Mouse (Mus musculus) midbrain, embryonic 15.5 days (tissue): ENCODE measurements at regions not wholly inside any gene's neighbourhood (a gene's known extent, or its start where the extent isn't known, plus 50 kb on each side); places are given as distances from the start of the nearest gene placed in this dataset.
A peak's percentile ranks its signal among the peaks of the same experiment; 100 is the strongest.

ENCODE experiments used
- ATAC-seq: fragments of 200-750 bp; cut with Nextera tagmentation; replicated peaks from 2 replicates; pipeline ENCODE4 v1.8.0; 2017; ENCODE audit warnings: moderate TSS enrichment
- H3K27ac ChIP-seq: fragments of 300-500 bp; sonication (generic); 2 replicates; pipeline ENCODE4 v1.5.1; 2015; ENCODE audit warnings: mild to moderate bottlenecking, inconsistent platforms
- H3K27me3 ChIP-seq: fragments of 300-500 bp; sonication (generic); replicated peaks from 2 replicates; pipeline ENCODE4 v1.6.1; 2015; ENCODE audit warnings: inconsistent platforms
- H3K36me3 ChIP-seq: fragments of 300-500 bp; sonication (generic); replicated peaks from 2 replicates; pipeline ENCODE4 v1.6.1; 2015; ENCODE audit warnings: inconsistent platforms
- H3K4me1 ChIP-seq: fragments of 300-500 bp; sonication (generic); 2 replicates; pipeline ENCODE4 v1.6.1; 2015; ENCODE audit warnings: inconsistent platforms
- H3K4me2 ChIP-seq: fragments of 300-500 bp; sonication (generic); 2 replicates; pipeline ENCODE4 v1.6.1; 2015; ENCODE audit warnings: inconsistent platforms, mild to moderate bottlenecking, moderate library complexity
- H3K4me3 ChIP-seq: fragments of 300-500 bp; sonication (generic); 2 replicates; pipeline ENCODE4 v1.5.1; 2015; ENCODE audit warnings: mild to moderate bottlenecking, inconsistent platforms
- H3K9ac ChIP-seq: fragments of 300-500 bp; sonication (generic); 2 replicates; pipeline ENCODE4 v1.6.1; 2015; ENCODE audit warnings: mild to moderate bottlenecking, inconsistent platforms
- H3K9me3 ChIP-seq: fragments of 300-500 bp; sonication (generic); 2 replicates; pipeline ENCODE4 v1.6.1; 2016; ENCODE audit warnings: inconsistent platforms
- WGBS: fragments of 180-500 bp; shearing (Covaris S2); methylation state at CpG from one replicate; pipeline ENCODE4 v1.1.7; 2015; ENCODE audit warnings: mixed read lengths; 5-methylcytosine and 5-hydroxymethylcytosine counted together

DNA sequence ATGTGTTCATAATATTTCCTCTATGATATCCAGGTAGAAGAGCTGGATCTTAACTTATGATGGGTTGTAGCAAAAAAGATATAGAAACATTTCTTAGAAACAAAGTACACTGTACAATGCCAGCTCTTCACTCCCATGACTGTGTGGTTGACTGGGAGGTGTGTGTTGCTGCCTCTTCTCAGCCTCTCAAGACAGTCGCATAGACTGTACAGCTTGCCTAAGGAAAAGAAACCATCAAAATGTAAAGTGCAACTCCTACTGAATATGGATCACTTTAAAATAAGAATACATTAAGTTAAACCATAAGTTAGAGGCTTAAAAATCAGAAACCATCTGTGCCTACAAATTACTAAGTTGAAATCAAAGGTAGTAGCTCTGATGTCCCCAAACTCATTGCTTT lies 125.5 kb upstream of the P3h2 start:
- Histone ChIP-seq H3K36me3 (no peaks in the 10 kb centered on the region), H3K9me3 (no peaks in the 10 kb centered on the region), H3K4me2 (no peak overlapping the region), H3K9ac (no peak overlapping the region), H3K27ac (no peak overlapping the region), H3K27me3 (no peaks in the 10 kb centered on the region), H3K4me3 (no peak overlapping the region), H3K4me1 (no peaks in the 10 kb centered on the region)
- ATAC-seq = no peak
- WGBS = 86% methylated on average over 1 of the region's 1 CpGs

DNA sequence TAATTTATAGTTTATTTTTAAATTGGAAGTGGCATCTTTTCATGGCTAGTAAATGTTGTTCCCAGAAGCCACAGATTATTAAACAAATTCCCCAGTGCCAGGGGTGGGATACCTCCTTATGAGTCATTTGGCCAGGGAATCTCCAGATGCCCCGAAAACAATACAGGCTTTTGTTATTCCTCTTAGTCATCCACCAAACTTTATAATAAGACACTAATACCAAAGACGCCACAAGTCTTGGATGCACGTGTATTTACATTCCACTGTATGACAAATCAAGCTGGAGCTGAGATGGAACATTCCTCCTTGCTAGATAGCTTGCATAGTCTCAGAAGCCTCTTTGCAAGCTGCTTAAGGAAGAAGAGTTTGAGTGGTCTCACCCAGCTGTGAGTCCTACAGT lies 105.8 kb upstream of the P3h2 start:
- no peak for ATAC-seq
- Histone ChIP-seq H3K4me3 (no peak overlapping the region), H3K9me3 (0 out of 2 replicates have a peak, but pooled peaks cover 4% of the 10 kb centered on the region), H3K4me2 (no peak overlapping the region), H3K27ac (no peak overlapping the region), H3K36me3 (no peaks in the 10 kb centered on the region), H3K4me1 (no peaks in the 10 kb centered on the region), H3K9ac (no peak overlapping the region), H3K27me3 (no peaks in the 10 kb centered on the region)
- WGBS = 87% methylated on average over 3 of the region's 3 CpGs

DNA sequence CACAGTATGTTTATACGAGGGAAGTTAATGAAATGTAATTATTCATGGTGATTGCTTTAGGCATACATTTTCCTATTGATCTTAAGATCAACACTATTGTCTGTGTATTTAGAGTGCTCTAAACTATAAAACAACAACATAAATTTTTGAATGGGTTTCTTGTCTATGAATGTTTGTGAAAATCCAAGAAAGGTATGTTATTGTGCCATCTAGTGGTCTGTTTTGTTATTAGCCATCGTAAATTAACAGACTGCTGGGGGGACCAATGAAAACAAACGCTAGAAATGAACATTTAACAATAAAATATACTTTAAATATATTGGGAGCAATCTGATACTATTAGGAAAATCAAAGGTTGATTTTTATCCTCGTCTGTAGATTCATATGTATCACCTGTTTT lies 93.5 kb upstream of the P3h2 start:
- WGBS = 25% methylated on average over 4 of the region's 4 CpGs

DNA sequence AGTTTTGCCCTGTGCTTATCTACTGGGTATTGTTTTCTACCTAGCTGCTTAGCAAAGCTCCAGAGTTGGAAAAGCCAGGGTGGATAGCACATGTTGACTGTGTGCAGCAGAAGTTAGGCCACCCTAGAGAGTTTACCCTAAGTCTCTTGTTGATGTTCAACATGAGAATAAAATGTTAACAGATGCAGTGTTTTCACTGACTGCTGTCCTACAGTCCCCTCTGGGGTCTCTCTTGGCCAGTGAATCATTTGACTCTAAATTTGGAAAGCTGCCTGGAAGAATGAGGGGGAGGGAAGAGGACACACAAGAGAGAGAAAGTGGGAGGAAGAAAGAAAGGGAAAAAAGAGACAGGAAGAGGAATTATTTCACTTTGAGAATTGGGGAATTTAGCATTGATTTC lies 90.8 kb upstream of the P3h2 start:
- H3K36me3 ChIP-seq = no peaks in the 10 kb centered on the region
- H3K27me3 ChIP-seq = no peaks in the 10 kb centered on the region
- no peaks in the 10 kb centered on the region for H3K4me1 ChIP-seq
- H3K9me3 ChIP-seq = no peaks in the 10 kb centered on the region
- no peak for ATAC-seq
- no peak overlapping the region for H3K4me2 ChIP-seq
- H3K4me3 ChIP-seq = no peak overlapping the region
- no peak overlapping the region for H3K9ac ChIP-seq
- H3K27ac ChIP-seq = no peak overlapping the region

More for the DNA sequence above, 93.5 kb upstream of the P3h2 start:
- no peaks in the 10 kb centered on the region for H3K9me3 ChIP-seq
- no peak overlapping the region for H3K4me2 ChIP-seq
- no peaks in the 10 kb centered on the region for H3K27me3 ChIP-seq
- H3K27ac ChIP-seq = no peak overlapping the region
- no peak overlapping the region for H3K9ac ChIP-seq
- H3K4me3 ChIP-seq = no peak overlapping the region
- H3K4me1 ChIP-seq = no peaks in the 10 kb centered on the region
- H3K36me3 ChIP-seq = no peaks in the 10 kb centered on the region
- ATAC-seq = 0 out of 2 replicates have a peak, but pooled peaks have one; percentile 37

DNA sequence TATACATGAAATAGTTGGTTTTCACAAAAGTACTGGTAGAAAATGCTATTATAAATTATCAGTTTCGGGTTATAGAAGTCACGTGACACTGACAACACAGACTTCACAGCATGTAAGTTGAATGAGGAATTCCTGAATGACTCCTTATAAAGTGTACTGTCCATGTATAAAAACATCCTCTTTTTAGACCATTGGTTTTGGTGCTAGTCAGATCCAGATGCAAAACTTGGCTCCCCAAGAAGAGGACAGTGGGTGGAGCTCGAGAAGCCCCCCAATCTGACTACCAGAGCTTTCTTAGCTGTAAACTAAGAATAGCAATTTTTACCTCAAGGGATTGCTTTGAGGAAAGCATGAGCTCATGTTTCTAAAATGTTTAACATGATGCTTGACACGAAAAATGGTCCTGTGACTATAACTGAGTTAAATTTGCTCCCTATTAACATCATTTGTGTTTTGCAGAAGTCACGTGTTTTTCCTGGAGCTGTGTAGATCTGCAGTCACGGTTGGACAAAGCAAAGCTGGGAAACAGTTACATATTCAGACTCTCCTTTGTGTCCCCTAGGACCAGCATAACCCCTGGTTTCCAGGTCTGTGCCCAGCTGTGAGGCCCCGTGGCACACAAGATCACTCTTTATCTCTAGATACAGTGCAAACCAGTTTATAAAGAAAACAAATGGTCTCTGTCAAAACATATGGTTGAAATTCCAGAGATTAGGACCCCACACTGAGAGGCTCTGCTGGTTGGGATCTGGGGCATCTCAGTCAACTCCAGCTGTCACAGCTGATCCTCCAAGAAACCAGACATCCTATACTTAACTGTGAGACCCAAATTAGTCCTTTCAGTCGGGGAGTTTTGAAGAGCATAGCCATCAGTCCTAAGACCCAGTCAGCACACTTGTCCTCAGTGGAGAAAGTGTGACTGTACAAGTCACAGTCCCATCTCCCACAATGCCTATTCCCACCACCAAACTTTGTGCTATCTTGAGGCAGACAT lies 80.0 kb upstream of the P3h2 start:
- no peak for ATAC-seq
- no peaks in the 10 kb centered on the region for H3K27me3 ChIP-seq
- no peak overlapping the region for H3K4me3 ChIP-seq
- no peaks in the 10 kb centered on the region for H3K4me1 ChIP-seq
- H3K36me3 ChIP-seq = no peaks in the 10 kb centered on the region
- H3K9ac ChIP-seq = no peak overlapping the region
- no peak overlapping the region for H3K4me2 ChIP-seq
- 56% methylated on average over 8 of the region's 8 CpGs for WGBS
- H3K27ac ChIP-seq = no peak overlapping the region
- H3K9me3 ChIP-seq = no peaks in the 10 kb centered on the region

DNA sequence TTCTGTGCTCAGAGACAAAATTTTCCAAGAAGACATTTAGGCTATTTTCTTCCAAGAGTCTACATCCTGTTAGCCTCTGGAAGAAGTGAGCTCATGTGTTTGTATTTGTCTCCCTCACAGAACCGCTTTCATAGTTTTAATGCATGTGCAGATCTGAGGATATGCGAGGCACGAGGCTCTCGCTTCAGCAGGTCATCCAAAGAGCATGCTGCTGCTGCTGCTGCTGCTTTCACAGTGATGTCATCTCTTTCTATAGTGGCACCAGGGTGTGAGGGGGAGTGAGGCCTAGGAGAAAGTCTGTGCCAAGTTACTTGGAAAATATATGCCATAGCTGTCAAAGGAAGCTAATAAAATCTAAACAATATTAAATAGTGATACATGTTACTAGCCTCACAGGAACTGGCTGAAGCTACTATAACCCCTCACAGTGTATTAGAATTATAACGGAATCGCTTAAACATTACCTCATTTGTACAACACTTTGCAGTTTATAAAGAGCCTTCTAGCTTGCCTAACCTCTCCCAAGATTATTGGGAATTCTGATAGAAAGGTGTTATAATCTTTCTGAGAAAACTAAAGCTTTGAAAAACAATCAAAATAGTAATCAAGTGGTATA lies 79.2 kb upstream of the P3h2 start:
- Histone ChIP-seq H3K4me1 (no peaks in the 10 kb centered on the region), H3K4me3 (no peak overlapping the region), H3K27ac (no peak overlapping the region), H3K9me3 (no peaks in the 10 kb centered on the region), H3K9ac (no peak overlapping the region), H3K36me3 (no peaks in the 10 kb centered on the region), H3K4me2 (no peak overlapping the region), H3K27me3 (no peaks in the 10 kb centered on the region)
- 65% methylated on average over 6 of the region's 6 CpGs for WGBS
- ATAC-seq = no peak

DNA sequence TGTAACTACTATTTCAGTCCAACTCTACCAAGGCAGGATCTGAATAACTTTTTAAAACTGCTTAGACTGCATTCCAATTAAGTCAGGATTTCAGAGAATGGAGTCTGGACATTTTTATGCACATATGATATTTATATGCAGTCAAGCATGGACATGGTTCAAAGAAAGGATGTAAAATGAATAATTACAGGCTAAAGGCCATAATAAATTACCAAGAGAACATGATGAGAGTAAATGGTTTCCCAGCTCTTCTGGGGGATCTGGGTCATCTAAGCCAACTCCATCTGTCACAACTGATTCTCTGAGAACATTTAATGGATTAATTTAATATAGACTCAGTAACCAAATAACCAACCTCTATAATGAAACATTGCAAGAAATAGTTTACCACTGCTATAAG lies 77.9 kb upstream of the P3h2 start:
- no peaks in the 10 kb centered on the region for H3K9me3 ChIP-seq
- H3K4me1 ChIP-seq = no peaks in the 10 kb centered on the region
- no peak overlapping the region for H3K27ac ChIP-seq
- no peak overlapping the region for H3K4me3 ChIP-seq
- H3K9ac ChIP-seq = no peak overlapping the region
- no peak for ATAC-seq
- no peaks in the 10 kb centered on the region for H3K27me3 ChIP-seq
- no peak overlapping the region for H3K4me2 ChIP-seq
- H3K36me3 ChIP-seq = no peaks in the 10 kb centered on the region

DNA sequence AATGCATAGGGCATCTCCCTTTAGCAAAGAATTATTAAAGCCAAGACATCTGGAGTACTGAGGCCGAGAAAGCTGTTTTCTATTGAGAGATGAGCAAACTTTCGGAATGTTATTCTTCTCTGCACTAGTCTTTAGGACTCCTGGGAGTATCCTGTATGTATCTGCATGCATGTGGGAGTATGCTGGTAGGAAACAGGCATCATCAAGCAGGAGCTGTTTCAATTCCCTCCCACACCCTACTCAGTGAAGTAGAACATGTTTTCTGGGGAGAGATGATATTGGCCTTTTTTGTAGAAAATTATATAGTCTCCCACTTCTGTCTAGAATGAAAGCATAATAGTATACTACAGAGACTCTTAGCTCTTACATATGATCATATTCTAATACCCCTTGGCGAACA lies 76.1 kb upstream of the P3h2 start:
- no peaks in the 10 kb centered on the region for H3K36me3 ChIP-seq
- no peaks in the 10 kb centered on the region for H3K27me3 ChIP-seq
- H3K9ac ChIP-seq = no peak overlapping the region
- no peaks in the 10 kb centered on the region for H3K4me1 ChIP-seq
- WGBS = 79% methylated on average over 3 of the region's 3 CpGs
- no peak overlapping the region for H3K27ac ChIP-seq
- H3K9me3 ChIP-seq = no peaks in the 10 kb centered on the region
- H3K4me2 ChIP-seq = no peak overlapping the region
- H3K4me3 ChIP-seq = no peak overlapping the region
- no peak for ATAC-seq

DNA sequence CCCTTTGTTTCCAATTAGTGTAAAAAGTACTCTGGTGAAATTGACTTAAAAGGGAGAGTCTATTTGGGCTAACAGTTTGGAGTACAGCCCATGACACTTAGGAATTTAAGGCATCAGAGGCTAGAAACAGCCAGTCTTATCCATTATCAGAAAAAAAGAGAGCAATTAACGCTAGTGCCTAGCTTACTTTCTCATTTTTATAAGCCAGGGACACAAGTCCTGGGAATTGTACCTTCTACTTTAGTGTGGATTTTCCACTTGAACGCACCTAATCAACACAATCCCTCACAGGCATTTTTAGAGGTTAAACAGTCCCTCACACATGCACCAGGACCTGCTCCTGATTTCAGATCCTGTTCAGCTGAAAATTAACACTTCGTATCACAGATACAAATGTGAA lies 65.9 kb upstream of the P3h2 start:
- H3K4me1 ChIP-seq = no peaks in the 10 kb centered on the region
- WGBS = 37% methylated on average over 3 of the region's 3 CpGs
- no peaks in the 10 kb centered on the region for H3K9me3 ChIP-seq
- H3K4me3 ChIP-seq = no peak overlapping the region
- H3K4me2 ChIP-seq = no peak overlapping the region
- no peak overlapping the region for H3K27ac ChIP-seq
- no peak for ATAC-seq
- H3K27me3 ChIP-seq = no peaks in the 10 kb centered on the region
- H3K9ac ChIP-seq = no peak overlapping the region
- no peaks in the 10 kb centered on the region for H3K36me3 ChIP-seq

DNA sequence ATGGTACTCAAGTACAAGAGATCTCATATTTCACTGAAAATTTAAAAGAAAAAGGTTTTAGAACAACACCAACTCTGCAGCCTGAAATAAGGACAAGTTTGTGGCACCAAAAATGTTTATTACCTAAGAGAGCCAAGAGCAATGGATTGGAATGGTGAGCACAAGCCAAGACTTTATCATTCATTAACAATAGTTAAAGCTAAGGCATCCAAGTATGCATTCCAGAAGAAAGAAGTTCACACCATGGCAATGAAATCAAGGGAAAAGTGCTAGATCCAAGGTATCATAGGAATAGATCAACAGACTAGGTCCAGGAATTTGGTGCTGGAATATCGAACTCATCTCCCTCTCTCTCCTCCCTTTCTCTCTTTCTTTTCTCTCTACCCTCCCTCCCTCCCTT lies 63.8 kb upstream of the P3h2 start:
- 93% methylated on average over 1 of the region's 1 CpGs for WGBS

DNA sequence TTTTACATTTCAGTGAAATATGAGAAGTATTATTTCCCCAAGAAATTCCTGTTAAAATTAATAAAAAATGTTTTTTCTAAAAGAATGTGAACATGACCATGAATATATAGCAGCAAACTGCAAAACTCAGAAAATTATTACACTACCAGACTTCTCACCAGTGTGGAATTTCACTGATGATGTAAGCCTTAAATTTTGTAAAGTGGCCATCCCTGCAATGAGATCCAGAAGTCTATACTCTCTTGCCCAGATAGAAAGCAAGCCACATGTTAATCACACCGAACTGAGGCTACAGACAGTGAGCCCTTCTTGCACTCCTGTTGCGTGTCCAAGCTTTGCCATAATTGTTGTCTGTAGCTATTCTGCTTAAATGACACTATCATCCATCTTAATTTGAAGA lies 62.6 kb upstream of the P3h2 start:
- no peaks in the 10 kb centered on the region for H3K36me3 ChIP-seq
- 91% methylated on average over 2 of the region's 2 CpGs for WGBS
- no peak overlapping the region for H3K4me3 ChIP-seq
- ATAC-seq = no peak
- H3K9me3 ChIP-seq = no peaks in the 10 kb centered on the region
- no peak overlapping the region for H3K4me2 ChIP-seq
- H3K27ac ChIP-seq = no peak overlapping the region
- no peak overlapping the region for H3K9ac ChIP-seq
- H3K4me1 ChIP-seq = no peaks in the 10 kb centered on the region
- no peaks in the 10 kb centered on the region for H3K27me3 ChIP-seq

More for the DNA sequence above, 63.8 kb upstream of the P3h2 start:
- Histone ChIP-seq H3K27me3 (no peaks in the 10 kb centered on the region), H3K9ac (no peak overlapping the region), H3K4me1 (no peaks in the 10 kb centered on the region), H3K4me3 (no peak overlapping the region), H3K36me3 (no peaks in the 10 kb centered on the region), H3K9me3 (no peaks in the 10 kb centered on the region), H3K27ac (no peak overlapping the region), H3K4me2 (no peak overlapping the region)
- no peak for ATAC-seq

DNA sequence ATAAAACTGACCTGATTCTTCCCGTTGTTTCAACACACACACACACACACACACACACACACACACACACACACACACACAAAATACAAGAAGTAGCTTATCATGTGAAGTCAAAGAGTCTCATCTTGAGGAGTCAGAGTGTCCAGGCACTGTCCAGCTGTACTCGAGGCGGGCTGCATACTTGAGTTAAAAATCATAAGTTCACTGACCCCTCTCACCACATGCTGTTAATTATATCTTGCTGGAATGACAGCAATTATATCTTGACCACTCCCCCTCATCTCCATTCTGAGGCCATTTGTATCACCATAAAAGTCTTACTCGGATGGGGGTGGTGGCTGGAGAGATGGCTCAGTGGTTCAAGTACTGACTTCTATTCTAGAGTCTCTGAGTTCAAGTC lies 58.5 kb upstream of the P3h2 start:
- WGBS = 76% methylated on average over 4 of the region's 4 CpGs
- no peaks in the 10 kb centered on the region for H3K4me1 ChIP-seq

DNA sequence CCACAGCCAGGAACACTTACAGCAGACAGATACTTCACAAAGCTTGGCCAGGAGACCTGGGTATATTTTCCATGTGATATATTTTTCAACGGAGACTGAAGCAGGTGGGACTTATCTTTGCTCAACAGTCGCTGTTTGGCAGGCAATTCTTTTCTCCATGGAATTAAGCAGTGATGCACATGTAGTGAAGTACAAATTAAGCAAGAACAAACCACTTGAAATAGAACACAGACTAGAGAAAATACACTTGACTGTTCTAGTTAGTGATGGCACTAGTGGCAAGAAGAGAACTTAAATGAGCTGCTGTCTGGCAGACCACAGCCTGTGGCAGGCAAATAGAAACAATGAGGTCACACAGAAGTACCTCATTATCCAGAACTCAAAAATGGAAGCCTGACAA lies 57.8 kb upstream of the P3h2 start:
- Histone ChIP-seq H3K36me3 (no peaks in the 10 kb centered on the region), H3K9me3 (no peaks in the 10 kb centered on the region), H3K9ac (no peak overlapping the region), H3K4me1 (no peaks in the 10 kb centered on the region), H3K4me3 (no peak overlapping the region), H3K27ac (no peak overlapping the region), H3K4me2 (no peak overlapping the region), H3K27me3 (no peaks in the 10 kb centered on the region)
- ATAC-seq = no peak
- 78% methylated on average over 2 of the region's 2 CpGs for WGBS

More for the DNA sequence above, 58.5 kb upstream of the P3h2 start:
- Histone ChIP-seq H3K36me3 (no peaks in the 10 kb centered on the region), H3K27me3 (no peaks in the 10 kb centered on the region), H3K4me2 (no peak overlapping the region), H3K9me3 (no peaks in the 10 kb centered on the region), H3K4me3 (no peak overlapping the region), H3K9ac (no peak overlapping the region), H3K27ac (no peak overlapping the region)
- ATAC-seq = no peak
